21 mouse cellular contexts compared by ENCODE assay signal in genomic region chr14:83803412-83803811, GRCm38 (mm10).
DNase-seq lines count a peak whose midpoint lies in the region; TF ChIP-seq lines count a peak whose summit lies in the region.
"Had no signal": no experiment of that assay in that cellular context is flagged by ENCODE, and none has a peak within 500 bp of the region (broad histone marks: within the 10 kb centered on the region; RNA-seq: fewer than 3 reads in every experiment).

No protein-coding gene starts in this region.

- no peak for TF ChIP-seq POLR2A in brain, embryonic 14.5 days (IDR thresholded peaks at IDR 0.05; ENCODE audit: borderline replicate concordance, extremely low read depth, insufficient read depth, insufficient read length, poor library complexity, severe bottlenecking)

- intact Hi-C loops in left cerebral cortex, postnatal 14 days (cut with DNase I) = no loop called here
- intact Hi-C loops in left cerebral cortex, postnatal 4 days (cut with DNase I) = loop anchor here (10.0 kb wide), 1 partner anchor 331 kb away; no protein-coding TSS in a partner anchor

- DNase-seq in layer of hippocampus, adult 11-12 months (ENCODE audit: low spot score) = peak; percentile 17
- DNase-seq in layer of hippocampus, postnatal 25 days (ENCODE audit: extremely low spot score in 1 of 2, low spot score in 1 of 2) = no peak
- DNase-seq in left cerebral cortex, postnatal 14 days (ENCODE audit: low spot score in 2 of 2) = peak; percentile 3 to 9
- no peak for DNase-seq in left cerebral cortex, postnatal 4 days
- peak; percentile 1 for DNase-seq in brain, embryonic 14.5 days (ENCODE audit: low read depth)
- DNase-seq in telencephalon, adult 2 months (ENCODE audit: low read depth, low spot score) = peak; percentile 46
- DNase-seq in adrenal gland, adult (ENCODE audit: inconsistent age in 2 of 2, low spot score in 1 of 2) = no peak
- DNase-seq: adrenal gland, postnatal 25 days; cerebellum, adult 2 months; cerebellum, postnatal 14 days; forebrain, postnatal 0 days; heart, adult 2 months; heart, postnatal 4 days; kidney, adult 8-10 months; liver, embryonic 13.5 days; lung, adult 18-20 months; lung, postnatal 4 days; right cerebral cortex, postnatal 25 days; spleen, adult 18-20 months; thymus, adult 18-20 months; thymus, postnatal 25 days had no signal

- no peak for TF ChIP-seq CTCF in brain, embryonic 14.5 days (IDR thresholded peaks at IDR 0.05; ENCODE audit: borderline replicate concordance, extremely low read depth, insufficient read depth, insufficient read length)

Comparison
In these comparisons a context has a peak if more than half of its experiments do, and no peak if none do; other contexts are left out.
1. DNase-seq: peak in layer of hippocampus, adult 11-12 months (single experiment), left cerebral cortex, postnatal 14 days (2 of 2), brain, embryonic 14.5 days (single experiment) and telencephalon, adult 2 months (single experiment); none in layer of hippocampus, postnatal 25 days (0 of 2), left cerebral cortex, postnatal 4 days (single experiment) and adrenal gland, adult (0 of 2).